Mouse (Mus musculus): ENCODE data around the gene Fam20a. TPM values are rescaled to one million over a fixed set of nuclear protein-coding genes. Genes with fewer than 3 reads are reported as not detected.

Fam20a gene
- polyA plus RNA-seq, 1 experiment from 2014 or later = 4.9 TPM

- Histone ChIP-seq H3K9me3 (replicated peaks) (no peaks in the 10 kb centered on the region), H3K27ac (no peak overlapping the region), H3K4me1 (0 out of 2 replicates have a peak, but pooled peaks cover 4% of the 10 kb centered on the region), H3K27me3 (replicated peaks) (no peaks in the 10 kb centered on the region), H3K9ac (no peak overlapping the region), H3K36me3 (0 out of 2 replicates have a peak, but pooled peaks cover 3% of the 10 kb centered on the region), H3K4me2 (no peak overlapping the region), H3K4me3 (no peak overlapping the region)
- 77% methylated on average over 10 of the region's 10 CpGs for WGBS (ENCODE audit: insufficient replicate concordance)
- no peak for ATAC-seq
Observed at GRCm38 (mm10) chr11:109698740-109699139, 23.3 kb downstream of the Fam20a start.

- H3K9me3 ChIP-seq (replicated peaks) = no peaks in the 10 kb centered on the region
- H3K27me3 ChIP-seq (replicated peaks) = no peaks in the 10 kb centered on the region
- ATAC-seq = peak; percentile 55
- WGBS (ENCODE audit: insufficient replicate concordance) = 57% methylated on average over 5 of the region's 5 CpGs
- H3K9ac ChIP-seq = no peak overlapping the region
- H3K4me3 ChIP-seq = no peak overlapping the region
- 0 out of 2 replicates have a peak, but pooled peaks cover 4% of the 10 kb centered on the region for H3K4me1 ChIP-seq
- H3K4me2 ChIP-seq = no peak overlapping the region
- no peak overlapping the region for H3K27ac ChIP-seq
- H3K36me3 ChIP-seq = 0 out of 2 replicates have a peak, but pooled peaks cover 3% of the 10 kb centered on the region
Observed at GRCm38 (mm10) chr11:109697089-109697643, 24.9 kb downstream of the Fam20a start.

- no peak overlapping the region for H3K27ac ChIP-seq
- H3K27me3 ChIP-seq (replicated peaks) = no peaks in the 10 kb centered on the region
- H3K4me1 ChIP-seq = no peaks in the 10 kb centered on the region
- WGBS (ENCODE audit: insufficient replicate concordance) = 65% methylated on average over 4 of the region's 4 CpGs
- ATAC-seq = no peak
- no peak overlapping the region for H3K4me3 ChIP-seq
- H3K9me3 ChIP-seq (replicated peaks) = no peaks in the 10 kb centered on the region
- no peak overlapping the region for H3K9ac ChIP-seq
- H3K36me3 ChIP-seq = 0 out of 2 replicates have a peak, but pooled peaks cover 3% of the 10 kb centered on the region
- no peak overlapping the region for H3K4me2 ChIP-seq
Observed at GRCm38 (mm10) chr11:109696519-109696918, 25.6 kb downstream of the Fam20a start.

GRCm38 (mm10) chr11:109692737-109693136, 29.3 kb downstream of the Fam20a start:
- Histone ChIP-seq H3K4me3 (no peak overlapping the region), H3K9ac (no peak overlapping the region), H3K9me3 (replicated peaks) (no peaks in the 10 kb centered on the region), H3K4me2 (no peak overlapping the region), H3K36me3 (no peaks in the 10 kb centered on the region), H3K27me3 (replicated peaks) (no peaks in the 10 kb centered on the region), H3K4me1 (no peaks in the 10 kb centered on the region), H3K27ac (no peak overlapping the region)
- ATAC-seq = no peak
- 36% methylated on average over 3 of the region's 3 CpGs for WGBS (ENCODE audit: insufficient replicate concordance)

GRCm38 (mm10) chr11:109689539-109689938, 32.5 kb downstream of the Fam20a start:
- no peaks in the 10 kb centered on the region for H3K36me3 ChIP-seq
- no peak overlapping the region for H3K4me3 ChIP-seq
- no peak overlapping the region for H3K9ac ChIP-seq
- no peak overlapping the region for H3K4me2 ChIP-seq
- 68% methylated on average over 4 of the region's 4 CpGs for WGBS (ENCODE audit: insufficient replicate concordance)
- no peaks in the 10 kb centered on the region for H3K4me1 ChIP-seq
- no peaks in the 10 kb centered on the region for H3K27me3 ChIP-seq (replicated peaks)
- no peak overlapping the region for H3K27ac ChIP-seq
- H3K9me3 ChIP-seq (replicated peaks) = no peaks in the 10 kb centered on the region
- no peak for ATAC-seq

GRCm38 (mm10) chr11:109682221-109682620, 39.9 kb downstream of the Fam20a start:
- Histone ChIP-seq H3K4me2 (no peak overlapping the region), H3K9me3 (replicated peaks) (no peaks in the 10 kb centered on the region), H3K36me3 (no peaks in the 10 kb centered on the region), H3K4me3 (no peak overlapping the region), H3K27ac (no peak overlapping the region), H3K4me1 (no peaks in the 10 kb centered on the region), H3K9ac (no peak overlapping the region), H3K27me3 (replicated peaks) (no peaks in the 10 kb centered on the region)
- WGBS (ENCODE audit: insufficient replicate concordance) = 78% methylated on average over 6 of the region's 6 CpGs
- ATAC-seq = no peak

- 61% methylated on average over 3 of the region's 3 CpGs for WGBS (ENCODE audit: insufficient replicate concordance)
- H3K4me3 ChIP-seq = no peak overlapping the region
- no peaks in the 10 kb centered on the region for H3K4me1 ChIP-seq
- no peak overlapping the region for H3K4me2 ChIP-seq
- no peak overlapping the region for H3K9ac ChIP-seq
- no peaks in the 10 kb centered on the region for H3K9me3 ChIP-seq (replicated peaks)
- no peaks in the 10 kb centered on the region for H3K27me3 ChIP-seq (replicated peaks)
- no peaks in the 10 kb centered on the region for H3K36me3 ChIP-seq
- H3K27ac ChIP-seq = no peak overlapping the region
- no peak for ATAC-seq
Observed at GRCm38 (mm10) chr11:109681556-109681955, 40.5 kb downstream of the Fam20a start.

GRCm38 (mm10) chr11:109680934-109681333, 41.1 kb downstream of the Fam20a start:
- H3K4me1 ChIP-seq = no peaks in the 10 kb centered on the region
- no peak overlapping the region for H3K4me2 ChIP-seq
- no peaks in the 10 kb centered on the region for H3K27me3 ChIP-seq (replicated peaks)
- ATAC-seq = no peak
- H3K9me3 ChIP-seq (replicated peaks) = no peaks in the 10 kb centered on the region
- H3K4me3 ChIP-seq = no peak overlapping the region
- H3K27ac ChIP-seq = no peak overlapping the region
- H3K9ac ChIP-seq = no peak overlapping the region
- no peaks in the 10 kb centered on the region for H3K36me3 ChIP-seq
- 50% methylated on average over 9 of the region's 9 CpGs for WGBS (ENCODE audit: insufficient replicate concordance)

- ATAC-seq = no peak
- Histone ChIP-seq H3K9ac (no peak overlapping the region), H3K4me3 (no peak overlapping the region), H3K36me3 (no peaks in the 10 kb centered on the region), H3K4me1 (no peaks in the 10 kb centered on the region), H3K27me3 (replicated peaks) (no peaks in the 10 kb centered on the region), H3K9me3 (replicated peaks) (no peaks in the 10 kb centered on the region), H3K4me2 (no peak overlapping the region), H3K27ac (no peak overlapping the region)
- 55% methylated on average over 12 of the region's 12 CpGs for WGBS (ENCODE audit: insufficient replicate concordance)
Observed at GRCm38 (mm10) chr11:109678291-109678690, 43.8 kb downstream of the Fam20a start.

GRCm38 (mm10) chr11:109676621-109677373, 45.3 kb downstream of the Fam20a start:
- WGBS (ENCODE audit: insufficient replicate concordance) = 58% methylated on average over 12 of the region's 12 CpGs

GRCm38 (mm10) chr11:109675771-109676170, 46.3 kb downstream of the Fam20a start:
- Histone ChIP-seq H3K4me3 (no peak overlapping the region), H3K9me3 (replicated peaks) (no peaks in the 10 kb centered on the region), H3K36me3 (peaks cover 9% of the 10 kb centered on the region), H3K27ac (no peak overlapping the region), H3K4me2 (no peak overlapping the region), H3K27me3 (replicated peaks) (no peaks in the 10 kb centered on the region), H3K9ac (no peak overlapping the region), H3K4me1 (no peaks in the 10 kb centered on the region)
- WGBS (ENCODE audit: insufficient replicate concordance) = 77% methylated on average over 9 of the region's 9 CpGs
- no peak for ATAC-seq

More at GRCm38 (mm10) chr11:109676621-109677373, 45.3 kb downstream of the Fam20a start:
- Histone ChIP-seq H3K4me3 (no peak overlapping the region), H3K4me2 (no peak overlapping the region), H3K36me3 (0 out of 2 replicates have a peak, but pooled peaks cover 3% of the 10 kb centered on the region), H3K9ac (no peak overlapping the region), H3K27ac (no peak overlapping the region), H3K27me3 (replicated peaks) (no peaks in the 10 kb centered on the region), H3K9me3 (replicated peaks) (no peaks in the 10 kb centered on the region), H3K4me1 (no peaks in the 10 kb centered on the region)
- ATAC-seq = no peak

GRCm38 (mm10) chr11:109675208-109675607, 46.9 kb downstream of the Fam20a start:
- H3K36me3 ChIP-seq = peaks cover 14% of the 10 kb centered on the region
- no peaks in the 10 kb centered on the region for H3K9me3 ChIP-seq (replicated peaks)
- H3K27me3 ChIP-seq (replicated peaks) = no peaks in the 10 kb centered on the region
- no peak for ATAC-seq
- H3K27ac ChIP-seq = no peak overlapping the region
- no peak overlapping the region for H3K9ac ChIP-seq
- H3K4me2 ChIP-seq = no peak overlapping the region
- no peak overlapping the region for H3K4me3 ChIP-seq
- H3K4me1 ChIP-seq = no peaks in the 10 kb centered on the region
- WGBS (ENCODE audit: insufficient replicate concordance) = 75% methylated on average over 3 of the region's 3 CpGs

Data from liver, embryonic 12.5 days (tissue).